Mouse (Mus musculus) spleen, adult 2 months (tissue): ENCODE measurements around the gene Gm10073.

Experiments
- CTCF ChIP-seq: fragments of 200-500 bp; IDR thresholded peaks from 2 replicates; pipeline ENCODE4 v1.5.1; 2011; ENCODE audit warnings: mild to moderate bottlenecking, inconsistent platforms; ENCODE audit not compliant: insufficient read depth, insufficient read length, insufficient replicate concordance; ENCODE audit errors: extremely low read depth
- POLR2A ChIP-seq: fragments of 200-500 bp; IDR thresholded peaks from 2 replicates; pipeline ENCODE4 v1.6.1; 2011; ENCODE audit warnings: low read depth, low read length, inconsistent platforms

- TF ChIP-seq CTCF (no peak), POLR2A (no peak)
Observed at GRCm38 (mm10) chr8:106559844-106560243, 13.4 kb downstream of the Gm10073 start.
